Mouse (Mus musculus) hematopoietic stem cell, adult 5-6 weeks (primary cell): ENCODE measurements around the gene Wscd2. TPM values are rescaled to one million over a fixed set of nuclear protein-coding genes. Genes with fewer than 3 reads are reported as not detected.

Experiments used
- ATAC-seq, 2 experiments: fragments of 125-278 bp in 1 of 2; replicated peaks in 1 of 2; 2 replicates each; pipeline ENCODE4 v1.8.0; 2016 to 2017; ENCODE audit warnings: inconsistent platforms in 2 of 2, mild to moderate bottlenecking in 2 of 2, moderate number of reproducible peaks in 2 of 2, low read depth in 1 of 2, moderate TSS enrichment in 1 of 2; ENCODE audit not compliant: low FRiP score in 2 of 2, poor library complexity in 2 of 2, severe bottlenecking in 2 of 2, insufficient read depth in 1 of 2, low TSS enrichment in 1 of 2
- total RNA-seq: library from RNA; stranded (forward); fragments of 172-1452, 232-1000 nt; gene quantifications from 2 replicates; pipeline ENCODE4 v1.2.3, GENCODE M21; 2017

The Wscd2 gene
- total RNA-seq, 1 experiment from 2014 or later = not detected

GRCm38 (mm10) chr5:113591166-113591565, 101.0 kb downstream of the Wscd2 start:
- ATAC-seq = no peak

DNA sequence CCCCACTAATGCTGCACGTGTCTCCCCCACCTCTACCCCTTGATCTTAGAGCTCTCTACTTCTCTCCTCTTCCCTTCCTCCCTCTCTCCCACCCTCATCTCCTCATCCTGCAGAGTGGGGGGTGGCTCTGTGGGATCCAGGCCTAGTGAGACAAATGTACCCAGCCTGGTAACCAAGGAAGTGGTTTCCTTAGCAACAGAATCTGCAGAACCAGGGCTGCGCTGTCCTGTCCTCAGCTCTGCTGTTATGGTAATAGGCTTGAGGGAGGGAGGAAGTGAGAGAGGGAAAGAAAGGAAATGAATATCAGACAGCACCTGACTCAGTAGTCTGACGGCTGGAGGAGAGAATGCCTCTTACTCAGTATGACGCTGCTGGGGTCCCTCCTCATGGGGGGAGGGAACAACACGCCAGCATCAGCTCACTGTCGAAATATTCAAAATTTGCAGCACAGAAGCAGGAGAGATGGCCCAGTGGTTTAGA, 101.7 kb downstream of the Wscd2 start:
- peak; percentile 50 to 61; a peak in 3 of 4 replicates for ATAC-seq

GRCm38 (mm10) chr5:113593911-113594705, 104.0 kb downstream of the Wscd2 start:
- no peak for ATAC-seq

DNA sequence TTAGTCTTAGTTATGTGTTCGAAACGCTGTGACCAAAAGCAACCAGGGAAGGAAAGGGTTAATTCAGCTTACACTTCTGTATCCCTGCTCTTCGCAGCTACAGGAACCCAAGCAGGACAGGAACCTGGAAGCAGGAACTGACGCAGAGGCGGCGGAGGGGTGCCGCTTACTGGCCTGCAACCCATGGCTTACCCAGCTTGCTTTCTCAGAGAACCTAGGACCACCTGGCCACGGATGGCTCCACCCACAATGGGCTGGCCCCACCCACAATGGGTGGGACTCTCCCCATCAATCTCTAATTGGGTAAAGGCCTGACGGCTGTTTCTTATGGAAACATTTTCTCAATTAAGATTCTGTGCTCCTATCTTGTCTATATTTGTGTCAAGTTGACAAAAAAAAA, 106.1 kb downstream of the Wscd2 start:
- no peak for ATAC-seq

DNA sequence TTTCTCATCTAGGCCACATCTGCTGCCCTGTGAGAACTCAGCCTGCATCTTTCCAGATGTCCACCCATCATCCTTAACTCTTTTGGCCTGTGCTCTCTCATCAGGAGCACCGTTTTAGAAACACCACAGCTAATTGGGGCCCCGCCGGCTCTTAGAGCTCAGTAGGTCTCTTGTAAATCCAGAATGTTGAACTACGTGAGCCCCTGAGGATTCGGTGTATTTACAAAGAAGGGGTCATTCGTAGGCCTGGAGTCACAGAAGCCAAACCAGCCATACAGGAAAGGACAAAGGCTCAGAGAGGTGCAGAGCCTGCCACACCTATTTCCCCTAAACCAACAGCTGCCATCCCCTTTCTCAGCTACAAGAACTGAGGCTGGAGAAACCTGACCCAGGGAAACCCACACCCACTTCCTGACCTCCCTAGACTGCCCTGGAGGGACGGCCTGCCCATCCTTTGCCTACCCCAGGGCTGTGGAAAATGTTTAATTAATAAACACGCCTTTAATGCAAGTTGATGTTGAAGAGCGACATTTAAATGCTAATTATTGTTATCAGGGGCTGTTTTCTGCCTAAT, 106.7 kb downstream of the Wscd2 start:
- ATAC-seq = no peak

GRCm38 (mm10) chr5:113600181-113600580, 110.0 kb downstream of the Wscd2 start:
- ATAC-seq = no peak

DNA sequence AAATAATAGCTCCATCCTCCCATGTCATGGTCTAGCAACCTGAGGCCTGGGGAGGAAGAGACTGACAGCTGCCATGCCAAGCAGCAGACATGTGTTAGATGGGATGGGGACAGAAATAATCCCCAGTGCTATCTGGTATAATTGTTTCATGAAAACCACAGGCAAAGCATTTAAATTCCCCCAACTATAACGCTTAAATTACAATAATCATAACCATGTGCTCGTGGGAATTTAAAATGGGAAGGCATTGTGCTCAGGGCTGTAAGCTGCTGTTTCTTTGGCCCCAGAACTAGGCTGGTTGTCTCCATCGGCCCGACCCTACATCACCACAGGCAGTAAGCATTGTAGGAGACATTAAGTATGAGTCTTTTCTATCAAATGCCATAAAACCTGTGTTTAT, 110.7 kb downstream of the Wscd2 start:
- ATAC-seq = no peak

DNA sequence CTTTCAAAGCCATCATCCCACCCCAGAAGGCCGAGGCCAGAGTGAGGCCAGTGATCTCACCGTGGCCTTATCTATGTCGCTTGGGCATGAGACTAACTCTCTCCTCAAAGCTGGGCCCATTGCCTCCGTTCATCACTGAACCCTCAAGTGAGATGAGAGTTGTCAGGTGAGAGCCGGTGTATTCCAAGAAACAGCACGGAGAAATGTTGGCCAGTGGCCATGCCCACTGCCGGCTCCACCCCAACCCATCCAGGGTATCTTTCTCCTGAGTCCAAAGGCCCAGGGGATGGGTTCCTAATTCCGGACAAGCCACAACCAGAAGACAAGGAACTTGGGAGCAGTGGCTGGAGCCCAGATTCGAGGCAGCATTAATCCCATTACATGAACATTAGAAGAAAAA, 113.3 kb downstream of the Wscd2 start:
- ATAC-seq = no peak

DNA sequence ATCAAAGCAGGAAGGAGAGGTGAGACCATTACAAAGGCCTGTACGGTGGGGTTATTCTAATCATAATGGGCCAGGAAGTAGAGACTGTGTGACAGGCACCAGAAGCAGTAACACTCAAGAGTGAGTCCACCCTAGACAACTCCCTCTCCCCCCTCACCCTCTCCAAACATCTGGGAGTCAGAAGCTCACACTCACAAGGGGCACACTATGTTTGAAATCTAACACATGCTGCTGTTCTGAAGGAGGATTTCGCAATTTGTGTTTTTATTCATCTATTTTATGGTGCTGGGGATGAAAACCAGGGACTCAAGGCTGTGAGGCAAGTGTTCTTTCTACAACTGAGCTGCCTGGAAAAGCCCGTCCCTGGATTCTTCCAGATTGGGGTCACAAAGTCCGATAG, 114.6 kb downstream of the Wscd2 start:
- ATAC-seq = no peak

DNA sequence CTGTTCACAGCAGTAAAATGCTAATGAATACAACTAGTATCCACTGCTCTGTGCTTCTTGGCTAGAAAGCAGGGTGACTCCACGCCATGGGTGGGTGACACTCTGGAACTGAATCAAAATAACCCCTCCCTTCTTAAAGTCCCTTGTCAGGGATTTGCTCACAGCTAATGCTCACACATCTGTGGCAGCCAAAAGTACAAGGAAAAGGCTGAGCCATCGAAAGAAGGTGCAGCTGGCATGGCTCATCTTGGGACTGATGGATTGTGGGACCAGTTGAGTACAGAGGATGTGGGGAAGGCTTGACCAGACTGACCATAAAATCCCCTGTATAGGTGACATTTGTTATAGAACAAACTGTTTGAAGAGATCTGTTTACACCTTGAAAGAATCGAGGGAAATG, 116.0 kb downstream of the Wscd2 start:
- ATAC-seq = no peak

GRCm38 (mm10) chr5:113606961-113607785, 117.0 kb downstream of the Wscd2 start:
- ATAC-seq = no peak

- ATAC-seq = no peak
Observed at GRCm38 (mm10) chr5:113607941-113608431, 117.9 kb downstream of the Wscd2 start.

DNA sequence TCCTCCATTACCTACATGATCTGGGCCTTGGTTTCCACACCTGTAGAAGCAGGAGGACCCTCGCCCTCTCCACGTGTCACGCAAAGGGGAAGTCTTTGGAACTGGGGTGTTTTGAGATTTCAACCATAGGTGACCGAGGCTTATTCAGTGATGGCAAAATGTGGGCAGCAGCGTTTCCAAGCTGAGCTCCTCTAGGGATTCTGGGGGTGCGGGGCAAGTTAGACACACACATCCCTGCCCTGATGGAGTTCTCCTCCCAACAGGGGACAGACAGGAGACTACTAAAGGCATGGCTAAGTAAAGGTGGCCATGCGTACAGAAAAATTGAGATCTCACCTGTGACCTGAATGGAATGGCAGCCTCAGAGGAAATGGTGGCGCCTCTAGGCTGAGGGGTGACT, 118.4 kb downstream of the Wscd2 start:
- ATAC-seq = no peak

- no peak for ATAC-seq
Observed at GRCm38 (mm10) chr5:113609891-113610290, 119.8 kb downstream of the Wscd2 start.

DNA sequence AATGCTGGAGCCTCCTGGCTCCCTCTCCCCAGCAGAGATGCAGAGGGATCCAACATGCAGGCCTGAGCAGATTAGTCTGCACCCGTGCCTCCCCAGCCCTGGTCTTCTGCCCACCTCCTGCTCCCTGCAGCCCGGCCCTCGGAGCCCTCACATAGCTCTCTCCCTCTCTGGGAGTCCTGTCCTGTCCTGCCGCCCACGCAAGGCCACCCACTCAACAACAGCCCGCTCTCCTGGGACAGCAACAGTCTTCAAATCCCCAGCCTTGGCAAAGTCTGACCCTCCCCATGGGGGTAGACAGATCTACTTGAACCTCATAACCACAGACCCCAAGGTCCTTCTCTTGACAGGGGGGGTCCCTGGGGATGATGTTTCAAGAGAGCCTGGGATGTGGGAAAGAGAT, 120.4 kb downstream of the Wscd2 start:
- no peak for ATAC-seq

GRCm38 (mm10) chr5:113611131-113611530, 121.0 kb downstream of the Wscd2 start:
- ATAC-seq = no peak

DNA sequence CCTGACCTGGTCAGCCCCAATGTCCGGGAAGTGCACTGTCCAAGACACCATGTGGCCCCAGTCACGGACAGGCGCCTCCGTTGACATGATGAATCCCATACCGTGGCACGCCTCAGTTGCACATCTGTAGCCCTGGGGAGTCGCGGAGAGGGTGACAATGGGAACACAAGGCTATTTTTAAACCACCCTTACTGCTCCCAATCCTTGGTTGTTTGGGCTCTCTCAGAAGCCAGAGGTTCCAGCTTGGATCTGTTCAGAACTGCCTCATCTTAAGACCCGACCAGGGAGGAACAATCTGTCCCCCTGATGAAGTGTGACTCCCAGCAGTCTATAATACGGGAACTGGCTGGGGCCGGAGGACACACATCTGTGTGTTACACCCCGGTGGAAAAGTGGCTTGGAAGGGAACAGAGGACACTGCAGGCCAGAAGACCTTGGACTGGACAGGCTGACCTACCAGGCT, 121.7 kb downstream of the Wscd2 start:
- ATAC-seq = no peak

DNA sequence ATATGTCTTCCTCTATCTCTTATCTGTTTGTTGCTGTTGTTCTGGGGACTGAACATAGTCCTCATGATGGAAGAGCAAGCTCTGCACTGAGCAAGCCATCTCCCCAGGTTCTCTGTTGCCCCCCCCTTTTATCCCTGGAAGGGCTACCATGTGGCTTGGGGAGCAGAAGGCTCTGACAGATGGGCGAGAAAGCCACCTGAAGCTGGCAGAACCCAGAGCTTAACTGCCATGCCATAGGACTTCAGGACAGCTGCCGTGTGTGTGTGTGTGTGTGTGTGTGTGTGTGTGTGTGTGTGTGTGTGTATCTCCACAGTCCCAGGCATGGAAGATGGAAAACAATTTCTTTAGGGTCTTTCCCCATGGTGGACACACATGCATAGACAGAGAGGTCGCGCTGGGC, 128.6 kb downstream of the Wscd2 start:
- ATAC-seq = no peak
